Comparison of ENCODE assay signal across 9 mouse cellular contexts in genomic region chr5:142608989-142609325, GRCm38 (mm10). TPM values are rescaled to one million over a fixed set of nuclear protein-coding genes. Genes with fewer than 3 reads are reported as not detected.
DNase-seq lines count a peak whose midpoint lies in the region; ATAC-seq lines count a peak whose summit lies in the region.
"Had no signal": no experiment of that assay in that cellular context is flagged by ENCODE, and none has a peak within 500 bp of the region (broad histone marks: within the 10 kb centered on the region; RNA-seq: fewer than 3 reads in every experiment).

No protein-coding gene starts in this region.

- H3K27me3 ChIP-seq in heart, embryonic 16.5 days (ENCODE audit: control insufficient read depth, insufficient read depth, low read length) = peaks cover 34% of the 10 kb centered on the region
- peaks cover 15% of the 10 kb centered on the region; the same call in 1 of the 2 replicates for H3K27me3 ChIP-seq in embryonic facial prominence, embryonic 12.5 days
- H3K27me3 ChIP-seq in intestine, embryonic 14.5 days (replicated peaks; ENCODE audit: control insufficient read depth, insufficient read depth, low read length) = peaks cover 22% of the 10 kb centered on the region
- 0 out of 2 replicates have a peak, but pooled peaks cover 5% of the 10 kb centered on the region for H3K27me3 ChIP-seq in midbrain, embryonic 15.5 days (replicated peaks)

- H3K4me2 ChIP-seq in heart, embryonic 16.5 days (ENCODE audit: low read depth, low read length) = peak overlapping the region; percentile 64
- H3K4me2 ChIP-seq in embryonic facial prominence, embryonic 12.5 days (replicated peaks) = peak overlapping the region; percentile 64
- peak overlapping the region; percentile 77 for H3K4me2 ChIP-seq in intestine, embryonic 14.5 days (ENCODE audit: low read length)
- peak overlapping the region; percentile 90 for H3K4me2 ChIP-seq in midbrain, embryonic 15.5 days

- peak overlapping the region; percentile 40 for H3K4me3 ChIP-seq in heart, embryonic 16.5 days (ENCODE audit: low read length)
- peak overlapping the region; percentile 40 for H3K4me3 ChIP-seq in embryonic facial prominence, embryonic 12.5 days
- H3K4me3 ChIP-seq in intestine, embryonic 14.5 days (ENCODE audit: low read depth, low read length) = peak overlapping the region; percentile 33; the same call in 1 of the 2 replicates
- peak overlapping the region; percentile 50 for H3K4me3 ChIP-seq in midbrain, embryonic 15.5 days

- 0 out of 2 replicates have a peak overlapping the region, but pooled peaks have one; percentile 2 for H3K9ac ChIP-seq in heart, embryonic 16.5 days (ENCODE audit: low read length)
- peak overlapping the region; percentile 38; the same call in 1 of the 2 replicates for H3K9ac ChIP-seq in embryonic facial prominence, embryonic 12.5 days
- H3K9ac ChIP-seq in intestine, embryonic 14.5 days (ENCODE audit: low read length) = peak overlapping the region; percentile 44
- peak overlapping the region; percentile 62 for H3K9ac ChIP-seq in midbrain, embryonic 15.5 days

- no peaks in the 10 kb centered on the region for H3K36me3 ChIP-seq in heart, embryonic 16.5 days (ENCODE audit: control insufficient read depth, insufficient read depth)
- no peaks in the 10 kb centered on the region for H3K36me3 ChIP-seq in embryonic facial prominence, embryonic 12.5 days
- no peaks in the 10 kb centered on the region for H3K36me3 ChIP-seq in intestine, embryonic 14.5 days (ENCODE audit: control insufficient read depth, insufficient read depth, low read length)
- H3K36me3 ChIP-seq in midbrain, embryonic 15.5 days (replicated peaks) = no peaks in the 10 kb centered on the region

- no peak overlapping the region for H3K27ac ChIP-seq in heart, embryonic 16.5 days (ENCODE audit: low read length)
- no peak overlapping the region for H3K27ac ChIP-seq in embryonic facial prominence, embryonic 12.5 days
- H3K27ac ChIP-seq in intestine, embryonic 14.5 days (ENCODE audit: low read depth) = no peak overlapping the region
- H3K27ac ChIP-seq in midbrain, embryonic 15.5 days = peak overlapping the region; percentile 55

- ATAC-seq in heart, embryonic 16.5 days (replicated peaks; ENCODE audit: extremely low read depth, insufficient read depth, low FRiP score) = no peak
- 0 out of 2 replicates have a peak, but pooled peaks have one; percentile 42 for ATAC-seq in embryonic facial prominence, embryonic 12.5 days (ENCODE audit: insufficient number of reproducible peaks, insufficient read depth, low FRiP score, low TSS enrichment)
- ATAC-seq in intestine, embryonic 14.5 days (replicated peaks; ENCODE audit: low FRiP score, low TSS enrichment, low read depth) = no peak
- ATAC-seq in midbrain, embryonic 15.5 days (replicated peaks) = no peak
- no peak for ATAC-seq in erythroid progenitor cell, adult 5-6 weeks (replicated peaks; ENCODE audit: low FRiP score, poor library complexity, severe bottlenecking)
- no peak for ATAC-seq in granulocyte monocyte progenitor cell, adult 5-6 weeks (replicated peaks; ENCODE audit: poor library complexity, severe bottlenecking)

- 8% methylated on average over 4 of the region's 4 CpGs for WGBS in heart, embryonic 16.5 days
- 5% methylated on average over 4 of the region's 4 CpGs for WGBS in embryonic facial prominence, embryonic 12.5 days
- WGBS in intestine, embryonic 14.5 days = 2% methylated on average over 4 of the region's 4 CpGs
- WGBS in midbrain, embryonic 15.5 days = 8% methylated on average over 4 of the region's 4 CpGs

- DNase-seq in heart, adult 18-20 months = no peak
- no peak for DNase-seq in intestine, embryonic 14.5 days (ENCODE audit: low spot score)
- no peak for DNase-seq in left cerebral cortex, adult 11 months (ENCODE audit: low spot score)

- H3K9me3 ChIP-seq in heart, embryonic 16.5 days (replicated peaks; ENCODE audit: control insufficient read depth, low read length) = no peaks in the 10 kb centered on the region
- H3K9me3 ChIP-seq in embryonic facial prominence, embryonic 12.5 days = no peaks in the 10 kb centered on the region
- H3K9me3 ChIP-seq in intestine, embryonic 14.5 days (ENCODE audit: control insufficient read depth, low read length) = no peaks in the 10 kb centered on the region
- H3K9me3 ChIP-seq in midbrain, embryonic 15.5 days = no peaks in the 10 kb centered on the region

- H3K4me1 ChIP-seq in heart, embryonic 16.5 days (ENCODE audit: control insufficient read depth, insufficient read depth, low read length) = 0 out of 2 replicates have a peak, but pooled peaks cover 2% of the 10 kb centered on the region
- H3K4me1 ChIP-seq in embryonic facial prominence, embryonic 12.5 days = peaks cover 5% of the 10 kb centered on the region; the same call in 1 of the 2 replicates
- no peaks in the 10 kb centered on the region for H3K4me1 ChIP-seq in intestine, embryonic 14.5 days (replicated peaks; ENCODE audit: control insufficient read depth, insufficient read depth, low read length)
- H3K4me1 ChIP-seq in midbrain, embryonic 15.5 days = peaks cover 19% of the 10 kb centered on the region

RNA-seq across cellular contexts. Expression of gene Mmd2, which starts 0.4 kb away (rescaled TPM):
- polyA plus RNA-seq in heart, embryonic 16.5 days (2015; fragmentation: Nextera tagmentation; extraction: Ambion mirVana) = 0.14 and 0.24 TPM in 2 replicates
- total RNA-seq in heart, adult 18-20 months (2021) = 1 to 10 TPM in 1 of 2 experiments, not detected in 1; 2.1 TPM
- 5.1 and 6.0 TPM in 2 replicates for polyA plus RNA-seq in embryonic facial prominence, embryonic 12.5 days (2016; fragmentation: Nextera tagmentation; extraction: Ambion mirVana)
- polyA plus RNA-seq in intestine, embryonic 14.5 days (2014; fragmentation: Nextera tagmentation; extraction: Ambion mirVana) = 1.6 and 1.7 TPM in 2 replicates
- polyA plus RNA-seq in midbrain, embryonic 15.5 days (2015; fragmentation: Nextera tagmentation; extraction: Ambion mirVana) = 40.9 and 47.5 TPM in 2 replicates
- not detected in 2 replicates for total RNA-seq in erythroid progenitor cell, adult 5-6 weeks (2015; ENCODE audit: low replicate concordance)
- not detected in 2 replicates for total RNA-seq in erythroid progenitor cell, adult 5-6 weeks (2017; ENCODE audit: low replicate concordance)
- total RNA-seq in granulocyte monocyte progenitor cell, adult 5-6 weeks (2014; fragmentation: Nextera tagmentation) = not detected in 2 replicates
- not detected in 2 replicates for total RNA-seq in granulocyte monocyte progenitor cell, adult 5-6 weeks (2017)
- total RNA-seq: CH12.LX had no signal

RNA-seq across cellular contexts. Expression of gene Wipi2, which starts 18.5 kb away (rescaled TPM):
- 27.5 and 29.4 TPM in 2 replicates for polyA plus RNA-seq in heart, embryonic 16.5 days (2015; fragmentation: Nextera tagmentation; extraction: Ambion mirVana)
- 10 to 100 TPM; 35.7 to 38.8 TPM for total RNA-seq in heart, adult 18-20 months (2021)
- polyA plus RNA-seq in embryonic facial prominence, embryonic 12.5 days (2016; fragmentation: Nextera tagmentation; extraction: Ambion mirVana) = 67.2 and 73.4 TPM in 2 replicates
- polyA plus RNA-seq in intestine, embryonic 14.5 days (2014; fragmentation: Nextera tagmentation; extraction: Ambion mirVana) = 45.6 and 46.5 TPM in 2 replicates
- 46.7 and 49.7 TPM in 2 replicates for polyA plus RNA-seq in midbrain, embryonic 15.5 days (2015; fragmentation: Nextera tagmentation; extraction: Ambion mirVana)
- total RNA-seq in erythroid progenitor cell, adult 5-6 weeks (2015; ENCODE audit: low replicate concordance) = 42.9 and 54.5 TPM in 2 replicates
- total RNA-seq in erythroid progenitor cell, adult 5-6 weeks (2017; ENCODE audit: low replicate concordance) = 67.9 and 91.3 TPM in 2 replicates
- total RNA-seq in granulocyte monocyte progenitor cell, adult 5-6 weeks (2014; fragmentation: Nextera tagmentation) = 24.9 and 27.4 TPM in 2 replicates
- 36.2 and 36.3 TPM in 2 replicates for total RNA-seq in granulocyte monocyte progenitor cell, adult 5-6 weeks (2017)

RNA-seq across cellular contexts. Expression of gene Radil, which starts 58.1 kb away (rescaled TPM):
- 9.0 and 11.9 TPM in 2 replicates for polyA plus RNA-seq in heart, embryonic 16.5 days (2015; fragmentation: Nextera tagmentation; extraction: Ambion mirVana)
- total RNA-seq in heart, adult 18-20 months (2021) = 1 to 10 TPM; 1.4 to 2.1 TPM
- polyA plus RNA-seq in embryonic facial prominence, embryonic 12.5 days (2016; fragmentation: Nextera tagmentation; extraction: Ambion mirVana) = 6.4 and 6.9 TPM in 2 replicates
- polyA plus RNA-seq in intestine, embryonic 14.5 days (2014; fragmentation: Nextera tagmentation; extraction: Ambion mirVana) = 2.4 and 2.5 TPM in 2 replicates
- polyA plus RNA-seq in midbrain, embryonic 15.5 days (2015; fragmentation: Nextera tagmentation; extraction: Ambion mirVana) = 24.8 and 27.6 TPM in 2 replicates
- not detected in 2 replicates for total RNA-seq in erythroid progenitor cell, adult 5-6 weeks (2015; ENCODE audit: low replicate concordance)
- total RNA-seq in erythroid progenitor cell, adult 5-6 weeks (2017; ENCODE audit: low replicate concordance) = not detected in 2 replicates
- not detected in 2 replicates for total RNA-seq in granulocyte monocyte progenitor cell, adult 5-6 weeks (2014; fragmentation: Nextera tagmentation)
- not detected in 2 replicates for total RNA-seq in granulocyte monocyte progenitor cell, adult 5-6 weeks (2017)
- total RNA-seq: CH12.LX had no signal

Comparison
In these comparisons a context has a peak if more than half of its experiments do, and no peak if none do; other contexts are left out.
1. H3K9ac ChIP-seq: peak in every context shown above with its lines; median percentile 62 in midbrain, embryonic 15.5 days; 44 in intestine, embryonic 14.5 days; 38 in embryonic facial prominence, embryonic 12.5 days; 2 in heart, embryonic 16.5 days.